Mouse (Mus musculus) right cerebral cortex, postnatal 25 days (tissue): ENCODE results near the gene Pole4.
"Not testable (repeated sequence)": the region's sequence is repeated elsewhere in the genome, so short reads cannot be mapped to it uniquely, and the experiment has no call there.

Source experiments
- DNase-seq: peaks from one replicate; pipeline ENCODE4 v3.0.0; 2022

Pole4 gene

GRCm38 (mm10) chr6:82714841-82715240, 9.7 kb upstream of the Pole4 start:
- no peak for DNase-seq

GRCm38 (mm10) chr6:82714243-82714642, 9.1 kb upstream of the Pole4 start:
- DNase-seq: peak; percentile 53

GRCm38 (mm10) chr6:82707742-82708141, 2.6 kb upstream of the Pole4 start:
- DNase-seq: no peak

- no peak for DNase-seq
These were observed 2.1 kb upstream of the Pole4 start for GRCm38 (mm10) chr6:82707241-82707640.

- no peak for DNase-seq
These were observed 1.5 kb downstream of the Pole4 start for GRCm38 (mm10) chr6:82703710-82704109.

GRCm38 (mm10) chr6:82702593-82703017, 2.6 kb downstream of the Pole4 start:
- peak; percentile 78 for DNase-seq

- DNase-seq: no peak
These were observed 3.9 kb downstream of the Pole4 start for GRCm38 (mm10) chr6:82701296-82701695.

GRCm38 (mm10) chr6:82699831-82700230, 5.3 kb downstream of the Pole4 start:
- no peak for DNase-seq

GRCm38 (mm10) chr6:82696736-82697135, 8.4 kb downstream of the Pole4 start:
- no peak for DNase-seq

- DNase-seq: no peak
These were observed 10.5 kb downstream of the Pole4 start for GRCm38 (mm10) chr6:82694668-82695067.

- DNase-seq: no peak
These were observed 15.7 kb downstream of the Pole4 start for GRCm38 (mm10) chr6:82689474-82689873.

GRCm38 (mm10) chr6:82688586-82688985, 16.6 kb downstream of the Pole4 start:
- DNase-seq: not testable (repeated sequence)

GRCm38 (mm10) chr6:82684136-82684535, 21.0 kb downstream of the Pole4 start:
- DNase-seq: no peak

- not testable (repeated sequence) for DNase-seq
These were observed 25.9 kb downstream of the Pole4 start for GRCm38 (mm10) chr6:82679286-82679685.

- DNase-seq: not testable (repeated sequence)
These were observed 27.5 kb downstream of the Pole4 start for GRCm38 (mm10) chr6:82677629-82678028.

GRCm38 (mm10) chr6:82666480-82666879, 38.7 kb downstream of the Pole4 start:
- DNase-seq: no peak

- no peak for DNase-seq
These were observed 52.0 kb downstream of the Pole4 start for GRCm38 (mm10) chr6:82653169-82653525.

- DNase-seq: peak; percentile 90
These were observed 52.5 kb downstream of the Pole4 start for GRCm38 (mm10) chr6:82652521-82653168.

GRCm38 (mm10) chr6:82649096-82649495, 56.1 kb downstream of the Pole4 start:
- DNase-seq: no peak

GRCm38 (mm10) chr6:82647940-82648655, 57.1 kb downstream of the Pole4 start:
- no peak for DNase-seq

- DNase-seq: no peak
These were observed 58.2 kb downstream of the Pole4 start for GRCm38 (mm10) chr6:82647001-82647400.

GRCm38 (mm10) chr6:82640046-82640445, 65.1 kb downstream of the Pole4 start:
- peak; percentile 25 for DNase-seq

- DNase-seq: not testable (repeated sequence)
These were observed 79.8 kb downstream of the Pole4 start for GRCm38 (mm10) chr6:82625331-82625730.

GRCm38 (mm10) chr6:82613201-82613600, 92.0 kb downstream of the Pole4 start:
- no peak for DNase-seq

GRCm38 (mm10) chr6:82611049-82611448, 94.1 kb downstream of the Pole4 start:
- DNase-seq: no peak
